Mouse (Mus musculus) hindbrain, embryonic 15.5 days (tissue): Measurements from ENCODE around the gene Pdlim7. TPM values are rescaled to one million over a fixed set of nuclear protein-coding genes. Genes with fewer than 3 reads are reported as not detected.

Experiments used
- ATAC-seq: fragments of 200-750 bp; cut with Nextera tagmentation; 2 replicates; pipeline ENCODE4 v1.8.0; 2017; ENCODE audit warnings: low read depth, moderate number of reproducible peaks, moderate TSS enrichment; ENCODE audit not compliant: low FRiP score
- H3K27ac ChIP-seq: fragments of 300-500 bp; sonication (generic); replicated peaks from 2 replicates; pipeline ENCODE4 v1.5.1; 2015; ENCODE audit warnings: mild to moderate bottlenecking, inconsistent platforms
- H3K27me3 ChIP-seq: fragments of 300-500 bp; sonication (generic); 2 replicates; pipeline ENCODE4 v1.6.1; 2015; ENCODE audit warnings: control low read depth, inconsistent platforms
- H3K36me3 ChIP-seq: fragments of 300-500 bp; sonication (generic); 2 replicates; pipeline ENCODE4 v1.6.1; 2015; ENCODE audit warnings: control low read depth, inconsistent platforms
- H3K4me1 ChIP-seq: fragments of 300-500 bp; sonication (generic); replicated peaks from 2 replicates; pipeline ENCODE4 v1.6.1; 2015; ENCODE audit warnings: control low read depth, inconsistent platforms
- H3K4me2 ChIP-seq: fragments of 300-500 bp; sonication (generic); 2 replicates; pipeline ENCODE4 v1.6.1; 2015; ENCODE audit warnings: moderate library complexity, mild to moderate bottlenecking, inconsistent platforms
- H3K4me3 ChIP-seq: fragments of 300-500 bp; sonication (generic); 2 replicates; pipeline ENCODE4 v1.5.1; 2015; ENCODE audit warnings: mild to moderate bottlenecking, inconsistent platforms
- H3K9ac ChIP-seq: fragments of 300-500 bp; sonication (generic); 2 replicates; pipeline ENCODE4 v1.6.1; 2015; ENCODE audit warnings: inconsistent platforms
- H3K9me3 ChIP-seq: fragments of 300-500 bp; sonication (generic); 2 replicates; pipeline ENCODE4 v1.6.1; 2016; ENCODE audit warnings: control low read depth, inconsistent platforms
- WGBS: fragments of 180-500 bp; shearing (Covaris S2); methylation state at CpG from one replicate; pipeline ENCODE4 v1.1.7; 2015; 5-methylcytosine and 5-hydroxymethylcytosine counted together
- polyA plus RNA-seq: library from polyadenylated mRNA; unstranded; fragments of >200 nt; fragmentation: Nextera tagmentation; extraction: Ambion mirVana; gene quantifications from 2 replicates; pipeline ENCODE4 v1.2.1, GENCODE M21; 2015

The Pdlim7 gene
- polyA plus RNA-seq, 1 experiment from 2014 or later: 171 TPM

GRCm38 (mm10) chr13:55496661-55497060 lies 16.8 kb downstream of the Pdlim7 start:
- H3K36me3 ChIP-seq: peaks cover 4% of the 10 kb centered on the region; the same call in 1 of the 2 replicates
- WGBS: 85% methylated on average over 6 of the region's 6 CpGs
- no peak overlapping the region for H3K9ac ChIP-seq
- H3K9me3 ChIP-seq: no peaks in the 10 kb centered on the region
- H3K27me3 ChIP-seq: no peaks in the 10 kb centered on the region
- ATAC-seq: no peak
- H3K4me2 ChIP-seq: no peak overlapping the region
- peaks cover 28% of the 10 kb centered on the region for H3K4me1 ChIP-seq
- H3K4me3 ChIP-seq: no peak overlapping the region
- no peak overlapping the region for H3K27ac ChIP-seq

GRCm38 (mm10) chr13:55495702-55496101 lies 17.8 kb downstream of the Pdlim7 start:
- Histone ChIP-seq H3K27me3 (no peaks in the 10 kb centered on the region), H3K36me3 (peaks cover 4% of the 10 kb centered on the region; the same call in 1 of the 2 replicates), H3K9me3 (no peaks in the 10 kb centered on the region), H3K27ac (peak overlapping the region; percentile 7; the same call in 1 of the 2 replicates), H3K4me1 (peaks cover 28% of the 10 kb centered on the region), H3K9ac (no peak overlapping the region), H3K4me3 (no peak overlapping the region), H3K4me2 (no peak overlapping the region)
- 15% methylated on average over 4 of the region's 4 CpGs for WGBS
- no peak for ATAC-seq

GRCm38 (mm10) chr13:55494883-55495621 lies 18.4 kb downstream of the Pdlim7 start:
- 0 out of 2 replicates have a peak overlapping the region, but pooled peaks have one; percentile 1 for H3K4me2 ChIP-seq
- no peak overlapping the region for H3K4me3 ChIP-seq
- H3K36me3 ChIP-seq: peaks cover 4% of the 10 kb centered on the region; the same call in 1 of the 2 replicates
- H3K27ac ChIP-seq: no peak overlapping the region; the same call in 1 of the 2 replicates
- no peaks in the 10 kb centered on the region for H3K27me3 ChIP-seq
- no peaks in the 10 kb centered on the region for H3K9me3 ChIP-seq
- 20% methylated on average over 18 of the region's 18 CpGs for WGBS
- peak; percentile 43 for ATAC-seq
- peaks cover 28% of the 10 kb centered on the region for H3K4me1 ChIP-seq
- no peak overlapping the region for H3K9ac ChIP-seq

- H3K4me3 ChIP-seq: no peak overlapping the region
- H3K9me3 ChIP-seq: no peaks in the 10 kb centered on the region
- ATAC-seq: no peak
- H3K4me2 ChIP-seq: no peak overlapping the region
- H3K4me1 ChIP-seq: peaks cover 28% of the 10 kb centered on the region
- no peaks in the 10 kb centered on the region for H3K27me3 ChIP-seq
- no peak overlapping the region for H3K27ac ChIP-seq
- H3K9ac ChIP-seq: no peak overlapping the region
- peaks cover 4% of the 10 kb centered on the region; the same call in 1 of the 2 replicates for H3K36me3 ChIP-seq
- WGBS: 23% methylated on average over 2 of the region's 2 CpGs
Measured at GRCm38 (mm10) chr13:55494257-55494656, 19.2 kb downstream of the Pdlim7 start.

- WGBS: under 1% methylated on average over 72 of the region's 83 CpGs
- peaks cover 42% of the 10 kb centered on the region for H3K4me1 ChIP-seq
- peak within 1 kb of the TSS; percentile 79 for H3K4me2 ChIP-seq
- H3K27me3 ChIP-seq: no peaks in the 10 kb centered on the region
- no peaks in the 10 kb centered on the region for H3K36me3 ChIP-seq
- peak within 1 kb of the TSS; percentile 100 for H3K9ac ChIP-seq
- peak within 1 kb of the TSS; percentile 99 for H3K27ac ChIP-seq
- no peaks in the 10 kb centered on the region for H3K9me3 ChIP-seq
- H3K4me3 ChIP-seq: peak within 1 kb of the TSS; percentile 95
- peak; percentile 84 for ATAC-seq
Measured at GRCm38 (mm10) chr13:55487578-55488498, 25.6 kb downstream of the Pdlim7 start, which contains the start of gene Dbn1. Dbn1 (minus strand) TSS chr13:55488111.

- ATAC-seq: peak; percentile 35
- Histone ChIP-seq H3K9me3 (no peaks in the 10 kb centered on the region), H3K27ac (peak overlapping the region; percentile 99), H3K27me3 (no peaks in the 10 kb centered on the region), H3K4me3 (peak overlapping the region; percentile 95), H3K4me1 (peaks cover 50% of the 10 kb centered on the region), H3K9ac (peak overlapping the region; percentile 100), H3K4me2 (peak overlapping the region; percentile 79), H3K36me3 (peaks cover 7% of the 10 kb centered on the region)
- under 1% methylated on average over 26 of the region's 29 CpGs for WGBS
Measured at GRCm38 (mm10) chr13:55486916-55487577, 26.4 kb downstream of the Pdlim7 start.

- Histone ChIP-seq H3K4me2 (peak overlapping the region; percentile 79), H3K4me3 (peak overlapping the region; percentile 95), H3K9me3 (no peaks in the 10 kb centered on the region), H3K9ac (peak overlapping the region; percentile 100), H3K27ac (peak overlapping the region; percentile 99), H3K36me3 (peaks cover 14% of the 10 kb centered on the region), H3K27me3 (no peaks in the 10 kb centered on the region), H3K4me1 (peaks cover 52% of the 10 kb centered on the region)
- WGBS: 24% methylated on average over 14 of the region's 14 CpGs
- no peak for ATAC-seq
Measured at GRCm38 (mm10) chr13:55486029-55486794, 27.3 kb downstream of the Pdlim7 start.

GRCm38 (mm10) chr13:55484520-55485088 lies 28.9 kb downstream of the Pdlim7 start:
- Histone ChIP-seq H3K9me3 (no peaks in the 10 kb centered on the region), H3K4me3 (peak overlapping the region; percentile 95), H3K4me2 (peak overlapping the region; percentile 79), H3K9ac (peak overlapping the region; percentile 100), H3K27me3 (no peaks in the 10 kb centered on the region), H3K27ac (peak overlapping the region; percentile 99), H3K36me3 (peaks cover 29% of the 10 kb centered on the region), H3K4me1 (peaks cover 52% of the 10 kb centered on the region)
- WGBS: 11% methylated on average over 7 of the region's 7 CpGs
- no peak for ATAC-seq

- H3K9ac ChIP-seq: peak overlapping the region; percentile 100
- WGBS: 3% methylated on average over 15 of the region's 15 CpGs
- H3K9me3 ChIP-seq: no peaks in the 10 kb centered on the region
- no peaks in the 10 kb centered on the region for H3K27me3 ChIP-seq
- peaks cover 52% of the 10 kb centered on the region for H3K4me1 ChIP-seq
- peak overlapping the region; percentile 79 for H3K4me2 ChIP-seq
- peaks cover 39% of the 10 kb centered on the region for H3K36me3 ChIP-seq
- H3K4me3 ChIP-seq: peak overlapping the region; percentile 95
- ATAC-seq: peak; percentile 87
- H3K27ac ChIP-seq: peak overlapping the region; percentile 99
Measured at GRCm38 (mm10) chr13:55483593-55483992, 29.9 kb downstream of the Pdlim7 start.

GRCm38 (mm10) chr13:55483071-55483470 lies 30.4 kb downstream of the Pdlim7 start:
- H3K4me2 ChIP-seq: peak overlapping the region; percentile 79
- H3K4me3 ChIP-seq: peak overlapping the region; percentile 95
- H3K9me3 ChIP-seq: no peaks in the 10 kb centered on the region
- WGBS: 28% methylated on average over 9 of the region's 9 CpGs
- H3K9ac ChIP-seq: peak overlapping the region; percentile 100; the same call in 1 of the 2 replicates
- no peak for ATAC-seq
- peaks cover 48% of the 10 kb centered on the region for H3K4me1 ChIP-seq
- H3K27me3 ChIP-seq: no peaks in the 10 kb centered on the region
- H3K27ac ChIP-seq: peak overlapping the region; percentile 99
- H3K36me3 ChIP-seq: peaks cover 43% of the 10 kb centered on the region
